Mouse (Mus musculus): ENCODE data around the gene Agbl5. TPM values are rescaled to one million over a fixed set of nuclear protein-coding genes. Genes with fewer than 3 reads are reported as not detected.

Gene Agbl5
- polyA plus RNA-seq, 1 experiment from 2014 or later: 26.9 TPM

DNA sequence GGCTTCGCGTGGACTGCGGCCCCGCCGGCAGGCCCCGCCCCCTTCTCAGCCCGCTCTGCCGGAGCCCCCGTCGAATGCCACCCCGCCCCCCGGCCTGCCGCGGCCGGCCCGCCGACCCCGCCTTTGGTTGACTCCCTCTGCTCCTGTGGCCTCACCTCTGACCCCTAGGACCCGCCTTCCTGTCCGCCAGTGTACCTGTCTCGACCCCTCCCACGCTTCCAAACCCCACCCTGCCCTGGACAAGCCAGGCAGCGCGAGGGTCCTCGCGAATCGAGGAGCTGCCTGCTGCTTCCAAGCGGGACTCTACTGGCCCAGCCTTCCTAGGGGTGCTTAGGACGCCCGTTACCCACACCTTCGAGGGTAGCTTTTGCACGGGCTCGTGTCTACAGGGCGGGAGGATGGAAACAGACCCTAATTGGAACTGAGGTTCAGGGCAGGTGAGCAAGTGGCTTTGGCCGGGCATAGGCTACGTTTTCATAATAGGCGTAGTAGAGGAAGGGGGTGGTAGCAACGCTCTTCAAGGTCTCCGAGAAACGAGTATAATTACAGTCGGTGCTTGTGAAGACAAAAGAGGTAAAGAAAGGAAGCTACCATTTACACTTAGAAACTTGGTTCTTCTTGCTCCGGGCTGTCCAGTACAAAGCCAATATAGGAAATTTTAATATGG is 727 bp downstream of the Agbl5 start:
- peak overlapping the region; percentile 77 for H3K4me3 ChIP-seq
- H3K4me1 ChIP-seq: peaks cover 29% of the 10 kb centered on the region
- H3K27ac ChIP-seq (replicated peaks): peak overlapping the region; percentile 99
- H3K27me3 ChIP-seq (replicated peaks; ENCODE audit: low read depth, poor library complexity, severe bottlenecking): no peaks in the 10 kb centered on the region
- peaks cover 40% of the 10 kb centered on the region for H3K36me3 ChIP-seq (replicated peaks)
- 1% methylated on average over 42 of the region's 42 CpGs for WGBS
- peak; percentile 91 for DNase-seq (ENCODE audit: low spot score)
- no peaks in the 10 kb centered on the region for H3K9me3 ChIP-seq

DNA sequence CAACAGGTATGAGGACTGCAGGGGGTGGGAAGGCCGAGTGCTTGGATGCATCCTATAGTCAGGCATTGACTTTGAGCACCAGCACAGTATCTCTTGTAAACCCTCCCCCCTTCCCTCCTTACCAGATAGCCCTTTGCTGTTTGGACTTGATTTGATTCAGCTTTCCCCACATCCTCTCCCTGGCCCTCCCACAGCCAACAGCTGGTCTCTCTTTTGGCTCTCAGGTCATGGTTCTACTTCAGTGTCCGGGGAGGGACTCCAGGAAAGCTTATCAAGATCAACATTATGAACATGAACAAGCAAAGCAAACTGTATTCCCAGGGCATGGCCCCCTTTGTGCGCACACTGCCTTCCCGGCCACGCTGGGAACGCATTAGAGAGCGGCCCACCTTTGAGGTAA is 1.9 kb downstream of the Agbl5 start:
- DNase-seq (ENCODE audit: low spot score): no peak
- peak overlapping the region; percentile 77 for H3K4me3 ChIP-seq
- H3K27me3 ChIP-seq (replicated peaks; ENCODE audit: low read depth, poor library complexity, severe bottlenecking): no peaks in the 10 kb centered on the region
- no peaks in the 10 kb centered on the region for H3K9me3 ChIP-seq
- H3K4me1 ChIP-seq: peaks cover 29% of the 10 kb centered on the region
- 80% methylated on average over 7 of the region's 7 CpGs for WGBS
- H3K36me3 ChIP-seq (replicated peaks): peaks cover 51% of the 10 kb centered on the region
- peak overlapping the region; percentile 99 for H3K27ac ChIP-seq (replicated peaks)

DNA sequence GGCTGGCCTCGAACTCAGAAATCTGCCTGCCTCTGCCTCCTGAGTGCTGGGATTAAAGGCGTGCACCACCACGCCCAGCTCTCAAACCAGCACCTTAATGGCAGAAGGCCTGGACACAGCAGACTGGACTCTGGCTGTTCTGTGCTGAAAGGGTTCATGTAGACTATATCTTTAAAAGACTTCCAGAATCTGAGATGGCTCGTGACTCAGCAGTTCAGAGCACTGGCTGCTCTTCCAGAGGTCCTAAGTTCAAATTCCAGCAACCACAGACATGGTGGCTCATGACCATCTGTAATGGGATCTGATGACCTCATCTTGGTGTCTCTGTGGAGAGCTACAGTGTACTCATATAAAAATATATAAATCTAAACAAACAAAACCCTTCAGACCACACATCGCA is 13.4 kb downstream of the Agbl5 start:
- no peaks in the 10 kb centered on the region for H3K9me3 ChIP-seq
- H3K27ac ChIP-seq (replicated peaks): no peak overlapping the region
- peaks cover 22% of the 10 kb centered on the region for H3K4me1 ChIP-seq
- WGBS: 94% methylated on average over 5 of the region's 5 CpGs
- no peak overlapping the region for H3K4me3 ChIP-seq
- no peaks in the 10 kb centered on the region for H3K27me3 ChIP-seq (replicated peaks; ENCODE audit: low read depth, poor library complexity, severe bottlenecking)
- DNase-seq (ENCODE audit: low spot score): no peak
- peaks cover 94% of the 10 kb centered on the region for H3K36me3 ChIP-seq (replicated peaks)

DNA sequence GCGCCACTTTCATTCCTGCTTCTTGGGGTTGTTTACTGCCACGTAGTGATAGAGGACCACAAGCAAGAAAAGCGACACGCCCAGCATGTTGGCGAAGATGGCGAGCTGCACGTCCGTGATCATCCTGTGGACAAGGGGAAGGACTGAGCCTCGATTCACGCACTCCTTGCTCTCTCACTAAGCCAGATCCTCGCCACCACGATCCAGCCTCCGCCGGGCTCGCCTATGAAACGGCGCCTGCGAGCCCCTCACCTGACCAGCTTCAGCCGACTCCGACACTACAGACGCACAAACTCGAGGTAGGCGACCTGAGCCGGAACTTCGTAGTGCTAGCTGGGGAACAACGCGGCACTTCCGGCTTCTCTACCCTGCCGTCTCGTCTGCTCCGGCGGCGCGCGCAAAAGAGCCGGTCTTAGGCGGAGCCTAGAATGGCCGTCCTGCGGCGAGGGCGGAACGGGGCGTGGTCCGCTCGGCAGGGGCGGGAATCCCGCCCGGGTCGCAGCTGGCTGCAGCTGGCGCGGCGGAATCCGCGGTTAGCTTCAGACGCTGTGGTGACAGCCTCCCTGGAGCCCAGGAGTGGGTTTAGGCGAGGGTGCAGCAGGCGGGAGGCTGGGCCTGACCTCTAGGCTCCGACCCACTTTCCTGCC is 19.0 kb downstream of the Agbl5 start, which contains the start of gene Ost4:
Gene Ost4, minus strand, starts transcription at position 376 of the 647 bp plus-strand sequence.
- Histone ChIP-seq H3K4me1 (peaks cover 71% of the 10 kb centered on the region), H3K27ac (replicated peaks) (peak within 1 kb of the TSS; percentile 92), H3K36me3 (replicated peaks) (peaks cover 37% of the 10 kb centered on the region), H3K27me3 (replicated peaks; ENCODE audit: low read depth, poor library complexity, severe bottlenecking) (no peaks in the 10 kb centered on the region), H3K4me3 (peak within 1 kb of the TSS; percentile 85), H3K9me3 (no peaks in the 10 kb centered on the region)
- under 1% methylated on average over 58 of the region's 58 CpGs for WGBS
- DNase-seq (ENCODE audit: low spot score): peak; percentile 98

DNA sequence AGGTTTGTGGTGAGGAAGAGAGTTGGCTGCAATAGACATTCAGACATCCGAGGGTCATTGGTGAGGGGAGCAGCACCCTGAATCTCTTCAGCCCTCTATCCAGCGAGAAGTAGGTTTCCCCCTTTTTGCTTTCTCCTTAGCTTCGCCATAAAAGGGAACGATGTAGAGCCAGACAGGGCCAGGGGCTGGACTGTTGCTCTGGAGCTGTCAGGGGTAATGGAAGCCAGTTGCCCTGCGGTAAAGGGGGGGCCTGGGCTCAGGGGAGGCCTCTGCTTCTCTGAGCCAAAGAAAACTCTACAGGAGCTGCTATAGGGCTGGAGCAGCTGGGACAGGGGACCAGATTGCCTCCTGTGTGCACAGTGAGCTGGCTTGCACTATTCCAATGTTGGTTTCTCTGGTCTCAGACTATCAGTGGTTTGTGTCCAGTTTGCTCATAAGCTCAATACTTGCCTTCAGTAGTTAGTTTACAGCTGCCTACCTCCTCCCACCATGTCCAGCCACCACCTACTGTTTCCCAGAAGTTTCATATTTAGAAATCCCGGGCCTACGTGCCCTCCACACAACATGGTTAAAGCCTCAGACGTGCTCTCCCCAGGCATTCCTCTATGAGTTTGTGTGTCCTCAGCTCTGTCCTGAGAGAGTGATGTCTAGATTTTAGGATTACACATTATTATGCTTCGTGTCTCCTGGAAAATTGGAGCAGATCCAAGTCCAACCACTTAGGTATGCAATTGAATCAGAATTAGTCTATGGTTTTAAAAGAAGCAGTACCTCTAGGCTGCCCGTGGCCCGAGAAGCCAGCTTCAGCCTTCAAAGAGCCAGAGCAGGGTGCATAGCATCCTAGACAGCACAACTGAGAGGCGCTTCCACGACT is 20.2 kb downstream of the Agbl5 start:
- peaks cover 83% of the 10 kb centered on the region for H3K4me1 ChIP-seq
- H3K27ac ChIP-seq (replicated peaks): peak overlapping the region; percentile 92
- peak; percentile 71 for DNase-seq (ENCODE audit: low spot score)
- peak overlapping the region; percentile 85 for H3K4me3 ChIP-seq
- H3K9me3 ChIP-seq: no peaks in the 10 kb centered on the region
- no peaks in the 10 kb centered on the region for H3K27me3 ChIP-seq (replicated peaks; ENCODE audit: low read depth, poor library complexity, severe bottlenecking)
- peaks cover 26% of the 10 kb centered on the region for H3K36me3 ChIP-seq (replicated peaks)
- WGBS: 38% methylated on average over 13 of the region's 13 CpGs

DNA sequence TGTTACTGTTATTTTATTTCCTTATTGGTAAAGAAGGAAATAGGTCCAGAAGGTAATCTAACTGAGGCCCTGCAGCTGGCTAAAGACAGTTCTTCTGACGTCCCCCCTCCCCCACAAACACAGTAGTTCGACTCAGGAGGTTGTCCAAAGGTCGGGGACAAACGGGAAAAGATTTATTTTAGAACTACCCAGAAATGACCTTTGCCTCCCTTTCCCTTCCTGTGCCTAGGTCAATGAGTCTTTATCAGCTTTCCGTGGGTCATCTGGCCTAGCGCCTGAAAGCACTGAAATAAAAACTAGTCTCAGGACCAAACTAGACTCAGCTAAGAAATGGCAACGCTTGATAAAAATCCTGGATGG is 20.8 kb downstream of the Agbl5 start:
- H3K4me1 ChIP-seq: peaks cover 89% of the 10 kb centered on the region
- no peaks in the 10 kb centered on the region for H3K9me3 ChIP-seq
- peaks cover 20% of the 10 kb centered on the region for H3K36me3 ChIP-seq (replicated peaks)
- H3K27ac ChIP-seq (replicated peaks): peak overlapping the region; percentile 92
- H3K4me3 ChIP-seq: peak overlapping the region; percentile 29
- DNase-seq (ENCODE audit: low spot score): no peak
- H3K27me3 ChIP-seq (replicated peaks; ENCODE audit: low read depth, poor library complexity, severe bottlenecking): no peaks in the 10 kb centered on the region
- WGBS: 32% methylated on average over 7 of the region's 7 CpGs

DNA sequence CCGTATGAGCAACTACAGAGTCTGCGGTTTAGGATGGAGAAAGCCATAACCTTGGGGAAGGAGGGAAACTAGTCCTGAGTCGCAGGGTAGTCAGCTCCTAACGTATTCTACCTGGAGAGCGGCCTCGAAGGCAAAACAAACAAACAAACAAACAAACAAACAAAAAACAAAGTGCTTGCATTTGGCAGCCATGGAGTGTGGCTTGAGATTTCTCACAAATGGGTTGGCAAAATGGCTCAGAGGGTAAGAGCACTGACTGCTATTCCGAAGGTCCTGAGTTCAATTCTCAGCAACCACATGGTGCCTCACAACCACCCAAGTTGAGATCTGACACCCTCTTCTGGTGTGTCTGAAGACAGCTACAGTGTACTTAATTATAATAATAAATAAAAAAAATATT is 21.4 kb downstream of the Agbl5 start:
- H3K27ac ChIP-seq (replicated peaks): peak overlapping the region; percentile 92
- no peaks in the 10 kb centered on the region for H3K27me3 ChIP-seq (replicated peaks; ENCODE audit: low read depth, poor library complexity, severe bottlenecking)
- WGBS: 77% methylated on average over 7 of the region's 7 CpGs
- H3K9me3 ChIP-seq: no peaks in the 10 kb centered on the region
- H3K36me3 ChIP-seq (replicated peaks): peaks cover 14% of the 10 kb centered on the region
- peaks cover 91% of the 10 kb centered on the region for H3K4me1 ChIP-seq
- no peak for DNase-seq (ENCODE audit: low spot score)
- H3K4me3 ChIP-seq: no peak overlapping the region

DNA sequence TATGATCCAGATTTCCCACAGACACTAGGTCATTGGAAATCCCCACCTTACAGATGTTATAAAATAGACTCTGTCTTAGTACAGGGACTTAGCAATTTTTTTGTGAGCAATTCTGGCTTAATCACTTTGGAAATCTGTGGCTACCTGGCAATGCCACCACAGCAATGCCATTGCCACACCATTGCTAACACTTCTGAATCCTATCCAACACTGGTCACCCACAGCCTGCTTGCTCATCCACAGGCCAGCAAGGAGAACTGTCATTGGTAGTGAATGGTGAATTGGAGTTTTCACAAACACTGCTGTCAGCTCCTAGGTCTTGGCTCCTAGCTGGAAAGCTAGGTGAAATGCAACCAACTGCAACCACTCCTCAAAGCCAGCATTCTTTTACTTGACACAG is 22.0 kb downstream of the Agbl5 start:
- Histone ChIP-seq H3K9me3 (no peaks in the 10 kb centered on the region), H3K27me3 (replicated peaks; ENCODE audit: low read depth, poor library complexity, severe bottlenecking) (no peaks in the 10 kb centered on the region), H3K36me3 (replicated peaks) (peaks cover 8% of the 10 kb centered on the region), H3K4me3 (no peak overlapping the region), H3K4me1 (peaks cover 91% of the 10 kb centered on the region), H3K27ac (replicated peaks) (peak overlapping the region; percentile 89)
- DNase-seq (ENCODE audit: low spot score): no peak

DNA sequence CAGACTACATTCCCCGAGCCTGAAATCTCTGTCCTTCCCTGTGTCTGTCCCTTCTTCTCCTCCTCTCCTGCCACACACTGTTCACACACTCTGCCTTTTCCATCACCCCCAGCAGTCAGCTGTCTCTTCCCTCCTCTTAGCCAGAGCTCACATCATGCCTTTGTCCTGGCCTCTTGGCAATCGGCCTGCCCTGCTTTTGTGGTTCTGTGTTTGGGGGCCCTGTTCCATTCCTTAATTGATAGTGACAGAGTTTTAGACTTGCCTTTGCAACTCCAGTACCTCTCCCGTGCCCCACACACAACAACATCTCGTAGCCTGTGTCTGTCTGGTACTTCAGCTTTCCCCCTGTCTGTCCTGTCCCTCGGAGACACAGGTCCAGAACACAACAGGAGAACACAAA is 23.7 kb downstream of the Agbl5 start:
- Histone ChIP-seq H3K4me1 (peaks cover 92% of the 10 kb centered on the region), H3K9me3 (no peaks in the 10 kb centered on the region), H3K36me3 (replicated peaks) (peaks cover 6% of the 10 kb centered on the region), H3K4me3 (peak overlapping the region; percentile 61; the same call in 1 of the 2 replicates), H3K27me3 (replicated peaks; ENCODE audit: low read depth, poor library complexity, severe bottlenecking) (no peaks in the 10 kb centered on the region), H3K27ac (replicated peaks) (peak overlapping the region; percentile 89)
- WGBS: 52% methylated on average over 5 of the region's 5 CpGs
- peak; percentile 41 for DNase-seq (ENCODE audit: low spot score)

DNA sequence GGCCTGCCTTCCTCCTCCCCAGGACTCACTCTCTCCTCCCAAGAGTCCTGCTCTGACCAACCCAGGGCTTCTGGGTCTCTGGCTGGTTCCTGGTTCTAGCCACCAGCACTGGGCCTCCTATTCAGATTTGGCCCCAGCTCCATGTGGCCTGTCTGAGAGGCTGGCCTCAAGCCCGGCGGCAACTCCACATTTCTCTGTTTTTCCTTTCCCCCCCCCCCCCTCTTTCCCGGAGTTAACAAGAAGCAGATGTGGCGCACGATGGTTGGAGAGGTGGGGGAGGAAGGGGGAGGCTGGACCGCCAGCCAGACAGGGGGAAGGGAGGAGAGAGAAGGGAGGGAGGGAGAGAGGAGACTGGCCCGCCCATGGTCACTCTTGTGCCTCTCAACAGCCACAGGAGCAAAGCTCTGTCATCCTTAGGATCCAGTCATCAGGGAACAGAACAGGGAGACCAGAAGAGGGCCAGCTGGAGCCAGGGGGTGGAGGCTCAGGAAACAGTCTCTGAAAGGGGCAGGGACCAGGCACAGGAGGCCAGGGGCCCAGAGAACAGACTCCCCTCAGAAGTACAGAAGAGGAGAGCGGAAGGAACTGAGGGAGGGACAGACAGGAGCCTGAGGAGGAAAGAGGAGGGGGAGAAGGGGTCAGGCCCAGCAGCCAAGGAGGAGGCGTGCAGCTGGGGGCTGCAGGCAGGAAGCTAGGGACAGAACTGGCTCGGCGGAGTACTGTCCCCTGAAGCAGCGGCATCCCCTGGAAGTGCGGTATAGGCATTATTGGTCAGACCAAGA is 24.8 kb downstream of the Agbl5 start, which contains the start of gene Emilin1:
Gene Emilin1, plus strand, starts transcription at position 343 of the 782 bp plus-strand sequence.
- WGBS: 19% methylated on average over 13 of the region's 13 CpGs
- Histone ChIP-seq H3K4me3 (peak within 1 kb of the TSS; percentile 61), H3K9me3 (no peaks in the 10 kb centered on the region), H3K4me1 (peaks cover 97% of the 10 kb centered on the region), H3K27me3 (replicated peaks; ENCODE audit: low read depth, poor library complexity, severe bottlenecking) (no peaks in the 10 kb centered on the region), H3K27ac (replicated peaks) (peak within 1 kb of the TSS; percentile 89), H3K36me3 (replicated peaks) (peaks cover 17% of the 10 kb centered on the region)
- DNase-seq (ENCODE audit: low spot score): peak; percentile 94

DNA sequence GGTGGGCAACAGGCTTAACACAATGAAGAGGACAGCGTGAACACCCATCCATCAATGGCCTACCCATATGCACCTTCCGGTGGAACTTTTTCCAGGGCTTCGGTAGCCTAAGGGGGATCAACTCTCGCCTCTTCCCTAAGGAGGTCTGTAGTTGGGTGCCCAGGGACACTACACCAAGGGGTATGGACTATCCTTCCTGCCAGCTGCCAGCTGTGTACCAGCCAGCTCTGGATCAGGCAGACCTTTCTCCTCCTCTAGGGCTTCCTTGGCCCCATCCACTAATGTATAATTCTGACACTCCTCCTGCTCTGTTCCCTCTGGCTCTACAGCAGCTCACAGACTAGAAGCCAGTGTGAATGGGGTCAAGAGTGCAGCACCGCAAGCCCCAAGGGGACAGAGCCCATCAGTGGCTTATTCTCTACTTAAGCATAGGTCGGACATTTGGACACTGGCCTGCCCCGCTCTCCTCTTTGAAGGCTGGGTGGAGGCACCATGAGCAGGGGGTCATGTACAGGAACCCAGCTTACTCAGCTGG is 25.7 kb downstream of the Agbl5 start:
- Histone ChIP-seq H3K36me3 (replicated peaks) (peaks cover 27% of the 10 kb centered on the region), H3K9me3 (no peaks in the 10 kb centered on the region), H3K27me3 (replicated peaks; ENCODE audit: low read depth, poor library complexity, severe bottlenecking) (no peaks in the 10 kb centered on the region), H3K4me3 (peak overlapping the region; percentile 61), H3K4me1 (peaks cover 93% of the 10 kb centered on the region), H3K27ac (replicated peaks) (peak overlapping the region; percentile 89)
- peak; percentile 22 for DNase-seq (ENCODE audit: low spot score)
- 41% methylated on average over 7 of the region's 7 CpGs for WGBS

DNA sequence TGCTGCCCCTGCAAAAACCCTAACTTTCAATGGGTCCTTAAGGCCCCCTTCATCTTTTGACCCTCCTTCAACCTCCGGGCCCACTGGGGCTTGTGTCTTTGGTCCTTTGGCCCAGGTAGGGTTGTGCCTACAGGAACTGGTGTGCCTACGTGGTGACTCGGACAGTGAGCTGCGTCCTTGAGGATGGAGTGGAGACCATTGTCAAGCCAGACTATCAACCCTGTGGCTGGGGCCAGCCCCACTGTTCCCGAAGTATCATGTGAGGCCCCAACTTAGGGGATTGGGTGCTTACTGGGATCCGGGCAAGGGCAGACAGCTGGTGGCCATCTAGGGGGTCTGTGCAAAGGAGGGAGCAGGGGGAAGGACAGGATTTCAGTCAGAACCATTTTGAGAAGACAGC is 26.4 kb downstream of the Agbl5 start:
- peak overlapping the region; percentile 61 for H3K4me3 ChIP-seq
- 54% methylated on average over 6 of the region's 6 CpGs for WGBS
- no peaks in the 10 kb centered on the region for H3K9me3 ChIP-seq
- no peak for DNase-seq (ENCODE audit: low spot score)
- H3K27ac ChIP-seq (replicated peaks): peak overlapping the region; percentile 89
- H3K4me1 ChIP-seq: peaks cover 86% of the 10 kb centered on the region
- H3K27me3 ChIP-seq (replicated peaks; ENCODE audit: low read depth, poor library complexity, severe bottlenecking): 0 out of 2 replicates have a peak, but pooled peaks cover 3% of the 10 kb centered on the region
- peaks cover 33% of the 10 kb centered on the region for H3K36me3 ChIP-seq (replicated peaks)

Data from embryonic facial prominence, embryonic 10.5 days (tissue).